Mouse (Mus musculus) ES-E14 (cell line): Measurements from ENCODE around the gene Cxadr. TPM values are rescaled to one million over a fixed set of nuclear protein-coding genes. Genes with fewer than 3 reads are reported as not detected.

Experiments used
- DNase-seq: peaks from one replicate; pipeline ENCODE4 v3.0.0-alpha.2; 2013; ENCODE audit warnings: low read depth, low spot score
- H3K27ac ChIP-seq: 2 replicates; pipeline ENCODE4 v1.5.1; 2012; ENCODE audit warnings: low read depth, mild to moderate bottlenecking, low read length, moderate library complexity, mixed read lengths; ENCODE audit not compliant: poor library complexity, insufficient read depth, severe bottlenecking
- H3K36me3 ChIP-seq: 2 replicates; pipeline ENCODE4 v1.6.1; 2012; ENCODE audit warnings: mild to moderate bottlenecking, low read length, moderate library complexity, mixed read lengths; ENCODE audit not compliant: control insufficient read depth, poor library complexity, insufficient read depth, severe bottlenecking
- H3K4me1 ChIP-seq, 2 experiments: fragments of 150-350 bp in 1 of 2; sonication (generic) in 1 of 2; 2 replicates each; pipeline ENCODE4 v1.6.1; 2012; ENCODE audit warnings: low read length in 2 of 2, mild to moderate bottlenecking in 1 of 2, mixed read lengths in 1 of 2; ENCODE audit not compliant: control insufficient read depth in 2 of 2, insufficient read depth in 2 of 2, poor library complexity in 1 of 2
- H3K4me3 ChIP-seq, 2 experiments: fragments of 150-350 bp in 1 of 2; sonication (generic) in 1 of 2; 2 replicates each; pipeline ENCODE4 v1.5.1; 2012; ENCODE audit warnings: low read length in 2 of 2, low read depth in 1 of 2, mild to moderate bottlenecking in 1 of 2, mixed read lengths in 1 of 2; ENCODE audit not compliant: insufficient read depth in 1 of 2, poor library complexity in 1 of 2, severe bottlenecking in 1 of 2
- H3K9ac ChIP-seq: 2 replicates; pipeline ENCODE4 v1.6.1; 2012; ENCODE audit warnings: low read depth, mild to moderate bottlenecking, low read length, mixed read lengths; ENCODE audit not compliant: poor library complexity, insufficient read depth, severe bottlenecking
- H3K9me3 ChIP-seq: fragments of 150-350 bp; sonication (generic); 2 replicates; pipeline ENCODE4 v1.6.1; 2012; ENCODE audit warnings: low read depth, mild to moderate bottlenecking, low read length; ENCODE audit not compliant: control insufficient read depth, insufficient read depth
- CHD2 ChIP-seq: IDR thresholded peaks from 2 replicates; pipeline ENCODE4 v1.6.1; 2014; ENCODE audit warnings: mild to moderate bottlenecking, low read depth, low read length, inconsistent platforms
- HCFC1 ChIP-seq: IDR thresholded peaks from 2 replicates; pipeline ENCODE4 v1.6.1; 2012; ENCODE audit warnings: low read length, inconsistent platforms, borderline replicate concordance; ENCODE audit not compliant: insufficient read depth
- MAFK ChIP-seq: IDR thresholded peaks from 2 replicates; pipeline ENCODE4 v1.6.1; 2014; ENCODE audit warnings: mild to moderate bottlenecking, low read depth, low read length, inconsistent platforms; ENCODE audit not compliant: insufficient read depth
- ZC3H11A ChIP-seq: IDR thresholded peaks from 2 replicates; pipeline ENCODE4 v1.6.1; 2012; ENCODE audit warnings: low read depth, mild to moderate bottlenecking, inconsistent platforms, low read length, borderline replicate concordance
- ZNF384 ChIP-seq: IDR thresholded peaks from 2 replicates; pipeline ENCODE4 v1.6.1; 2012; ENCODE audit warnings: low read depth, low read length, inconsistent platforms
- in situ Hi-C, 2 experiments: fragments of 600-800 bp; cut with MboI; formaldehyde crosslinking; loops; one replicate each; pipeline ENCODE4 v1.15.1; 2025; ENCODE audit warnings: low sequenced_read_pairs in 2 of 2, inconsistent platforms in 1 of 2; ENCODE audit not compliant: unreplicated experiment in 2 of 2
- total RNA-seq: library from RNA; depleted of rRNA; stranded (reverse); fragments of 300-350 nt; gene quantifications from 2 replicates; pipeline ENCODE4 v1.2.3, GENCODE M21; 2012

The Cxadr gene
- total RNA-seq, 1 experiment: 31.0 TPM

GRCm38 (mm10) chr16:78307476-78308192 is 6.3 kb downstream of the Cxadr start:
- in situ Hi-C loops: no loop called here
- TF ChIP-seq MAFK (no peak), CHD2 (no peak), ZC3H11A (no peak), ZNF384 (no peak), HCFC1 (no peak)

GRCm38 (mm10) chr16:78309258-78309657 is 8.0 kb downstream of the Cxadr start:
- TF ChIP-seq ZNF384 (no peak), CHD2 (no peak), MAFK (no peak), ZC3H11A (no peak), HCFC1 (no peak)
- H3K9me3 ChIP-seq: no peaks in the 10 kb centered on the region
- no peaks in the 10 kb centered on the region; the same call in 1 of the 2 replicates for H3K36me3 ChIP-seq
- no peak for DNase-seq
- no peak overlapping the region for H3K27ac ChIP-seq
- no peak overlapping the region for H3K4me3 ChIP-seq
- in situ Hi-C loops: no loop called here
- no peak overlapping the region for H3K9ac ChIP-seq
- H3K4me1 ChIP-seq: peaks cover 0 to 7% of the 10 kb centered on the region in 2 experiments; a peak in 2 of 4 replicates

More at GRCm38 (mm10) chr16:78307476-78308192, 6.3 kb downstream of the Cxadr start:
- no peak overlapping the region for H3K9ac ChIP-seq
- no peak for DNase-seq
- H3K27ac ChIP-seq: no peak overlapping the region
- H3K36me3 ChIP-seq: no peaks in the 10 kb centered on the region; the same call in 1 of the 2 replicates
- no peaks in the 10 kb centered on the region for H3K9me3 ChIP-seq
- H3K4me1 ChIP-seq: peaks cover 0 to 13% of the 10 kb centered on the region in 2 experiments; a peak in 2 of 4 replicates
- H3K4me3 ChIP-seq: no peak overlapping the region

GRCm38 (mm10) chr16:78313135-78313887 is 12.0 kb downstream of the Cxadr start:
- TF ChIP-seq ZNF384 (no peak), ZC3H11A (no peak), HCFC1 (no peak), MAFK (no peak), CHD2 (no peak)
- Histone ChIP-seq H3K4me3 (no peak overlapping the region), H3K36me3 (no peaks in the 10 kb centered on the region), H3K9ac (no peak overlapping the region), H3K4me1 (peaks cover 0 to 3% of the 10 kb centered on the region in 2 experiments; a peak in 2 of 4 replicates), H3K27ac (no peak overlapping the region), H3K9me3 (no peaks in the 10 kb centered on the region)
- in situ Hi-C loops: no loop called here
- DNase-seq: no peak

- H3K9me3 ChIP-seq: no peaks in the 10 kb centered on the region
- DNase-seq: no peak
- no peak overlapping the region for H3K9ac ChIP-seq
- peaks cover 0 to 3% of the 10 kb centered on the region in 2 experiments; a peak in 2 of 4 replicates for H3K4me1 ChIP-seq
- in situ Hi-C loops: no loop called here
- H3K36me3 ChIP-seq: no peaks in the 10 kb centered on the region
- TF ChIP-seq ZC3H11A (no peak), HCFC1 (no peak), CHD2 (no peak), ZNF384 (no peak), MAFK (no peak)
- no peak overlapping the region for H3K4me3 ChIP-seq
- no peak overlapping the region for H3K27ac ChIP-seq
These were observed 12.7 kb downstream of the Cxadr start for GRCm38 (mm10) chr16:78314026-78314425.
